Mouse (Mus musculus) spleen, adult 2 months (tissue): ENCODE data around the gene Gas2l1.

Source experiments
- CTCF ChIP-seq: fragments of 200-500 bp; IDR thresholded peaks from 2 replicates; pipeline ENCODE4 v1.5.1; 2011; ENCODE audit warnings: mild to moderate bottlenecking, inconsistent platforms; ENCODE audit not compliant: insufficient read depth, insufficient read length, insufficient replicate concordance; ENCODE audit errors: extremely low read depth
- POLR2A ChIP-seq: fragments of 200-500 bp; IDR thresholded peaks from 2 replicates; pipeline ENCODE4 v1.6.1; 2011; ENCODE audit warnings: low read depth, low read length, inconsistent platforms

DNA sequence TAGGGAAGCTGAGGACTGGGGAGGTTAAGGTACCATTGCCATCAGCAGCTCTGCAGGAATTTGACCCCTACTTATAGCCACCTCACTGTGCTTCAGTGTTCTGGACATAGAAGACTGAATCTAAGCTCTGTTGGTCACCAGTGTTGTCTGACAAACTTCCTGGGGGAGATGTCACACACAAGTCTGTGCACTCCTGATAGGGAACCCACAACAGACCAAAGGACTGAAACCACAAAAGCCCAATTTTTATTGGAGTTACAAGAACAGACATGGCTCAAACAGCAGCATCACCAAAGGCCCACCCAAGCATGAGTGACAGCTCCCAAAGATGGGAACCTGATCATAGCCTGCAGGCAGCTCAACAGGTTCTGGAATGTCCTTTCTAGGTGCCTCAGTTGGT is 1.9 kb upstream of the Gas2l1 start:
- TF ChIP-seq CTCF (no peak), POLR2A (no peak)
